Mouse (Mus musculus): ENCODE results near the gene Qsox2. TPM values are rescaled to one million over a fixed set of nuclear protein-coding genes. Genes with fewer than 3 reads are reported as not detected.

Qsox2 gene
- 10 to 100 TPM; 20.4 to 23.5 TPM for total RNA-seq (2021)
- long read RNA-seq, experiment 1, transcript Qsox2-201 (13 exons, 2,559 nt) = major isoform, 5 of 33 reads
- long read RNA-seq, experiment 1, partial matches to known transcripts = 24 of 33 reads
- long read RNA-seq, experiment 1, other reads (novel, unspliced or antisense) = 4 of 33 reads
- long read RNA-seq, experiment 2, partial matches to known transcripts = 8 of 20 reads
- long read RNA-seq, experiment 2, other reads (novel, unspliced or antisense) = 9 of 20 reads

DNA sequence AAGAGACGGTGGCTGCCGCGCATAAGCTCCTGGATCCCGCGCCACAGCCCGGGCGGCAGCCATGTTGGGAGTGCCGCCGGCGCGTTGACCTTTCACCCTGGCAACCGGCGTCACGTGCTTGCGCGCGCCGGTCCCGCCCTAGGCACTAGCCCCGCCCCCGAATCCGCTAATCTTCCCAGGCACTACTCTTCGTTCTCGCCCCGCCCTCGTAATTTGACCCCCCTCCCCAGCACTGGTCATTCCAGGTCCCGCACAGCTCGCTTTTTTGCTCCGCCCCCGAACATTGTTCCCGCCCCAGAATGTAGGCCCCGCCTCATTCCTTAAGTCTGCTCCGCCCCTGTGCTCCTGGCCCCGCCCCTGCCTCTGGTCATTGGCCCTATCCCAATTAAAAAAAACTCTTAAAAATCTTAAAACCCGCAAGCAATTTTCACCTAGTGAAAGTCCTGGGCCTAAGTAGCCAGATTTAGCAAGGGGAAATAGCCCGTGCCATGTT lies at the start of gene Qsox2:
TSS of gene Qsox2 (minus strand) at position 236 of the 493 bp plus-strand sequence.
- DNase-seq (ENCODE audit: extremely low spot score in 1 of 2, low spot score in 2 of 2) = peak; percentile 84 to 88
- TF ChIP-seq CTCF (IDR thresholded peaks at IDR 0.05) = no peak
- H3K4me3 ChIP-seq = peak within 1 kb of the TSS; percentile 91
- intact Hi-C loops (cut with DNase I) = no loop called here
- H3K27ac ChIP-seq = peak within 1 kb of the TSS; percentile 87

DNA sequence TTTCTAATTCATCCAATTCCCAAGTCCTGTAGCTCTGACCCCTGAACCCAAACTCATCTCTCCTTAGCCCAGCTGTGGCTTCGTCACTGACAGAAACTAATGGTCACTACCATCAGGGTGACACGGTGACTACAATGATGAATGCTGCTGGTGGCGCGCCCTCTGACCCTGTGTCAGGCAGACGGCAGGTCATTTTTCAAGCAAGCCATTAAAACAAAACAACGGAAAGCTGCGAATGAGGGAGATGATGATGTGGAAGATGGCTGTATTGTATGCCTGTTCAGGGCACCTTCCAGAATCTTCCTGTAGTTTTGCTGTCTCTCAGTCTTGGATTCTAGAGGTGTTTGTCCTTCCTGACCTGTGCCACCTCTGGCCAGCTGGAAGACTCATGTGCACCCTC lies 49.1 kb upstream of the Qsox2 start:
- Histone ChIP-seq H3K4me3 (no peak overlapping the region), H3K27ac (no peak overlapping the region)
- no peak for TF ChIP-seq CTCF (IDR thresholded peaks at IDR 0.05)
- intact Hi-C loops (cut with DNase I) = no loop called here
- no peak for DNase-seq (ENCODE audit: extremely low spot score in 1 of 2, low spot score in 2 of 2)

DNA sequence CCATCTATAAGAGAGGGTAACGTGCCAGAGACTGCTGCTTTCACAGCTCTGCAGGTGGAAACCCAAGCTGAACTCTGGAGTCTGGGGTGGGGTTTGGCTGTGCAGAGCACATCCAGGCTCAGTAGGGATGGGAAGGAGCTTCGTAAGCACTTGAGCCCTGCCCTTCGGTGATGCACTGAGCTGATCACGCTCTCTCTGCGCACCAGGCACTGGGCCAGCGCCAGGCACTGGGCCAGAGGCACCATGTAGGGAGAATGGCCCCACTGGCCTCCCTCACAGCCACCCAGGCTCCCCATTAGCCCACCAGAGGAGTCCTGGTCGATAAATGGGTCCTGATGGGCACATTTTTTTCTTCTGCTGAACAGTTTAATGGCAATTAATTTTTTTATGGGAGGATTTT lies 48.5 kb upstream of the Qsox2 start:
- H3K27ac ChIP-seq = no peak overlapping the region
- no peak for TF ChIP-seq CTCF (IDR thresholded peaks at IDR 0.05)
- DNase-seq (ENCODE audit: extremely low spot score in 1 of 2, low spot score in 2 of 2) = no peak
- intact Hi-C loops (cut with DNase I) = no loop called here
- H3K4me3 ChIP-seq = no peak overlapping the region

DNA sequence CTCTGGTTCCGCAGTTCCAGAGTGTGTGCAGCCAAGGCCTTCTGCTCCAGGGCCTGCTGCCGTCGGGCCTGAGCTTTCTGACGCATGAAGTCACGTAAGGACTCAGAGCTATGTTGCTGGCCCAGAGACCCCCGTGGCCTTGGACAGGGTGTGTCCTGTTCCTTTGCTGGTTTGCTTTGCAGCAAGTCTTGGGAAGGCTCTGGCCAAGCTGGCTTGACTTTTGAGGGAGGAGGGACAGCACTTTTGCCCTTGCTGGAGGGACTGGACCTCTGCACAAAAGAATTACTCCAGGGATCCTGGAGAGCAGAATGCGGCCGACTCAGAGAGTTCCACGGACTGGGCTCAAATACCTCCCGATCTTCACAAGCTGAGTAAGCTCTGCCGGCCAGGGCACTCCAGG lies 43.3 kb upstream of the Qsox2 start:
- TF ChIP-seq CTCF (IDR thresholded peaks at IDR 0.05) = no peak
- no peak for DNase-seq (ENCODE audit: extremely low spot score in 1 of 2, low spot score in 2 of 2)
- Histone ChIP-seq H3K4me3 (no peak overlapping the region), H3K27ac (no peak overlapping the region)
- intact Hi-C loops (cut with DNase I) = no loop called here

DNA sequence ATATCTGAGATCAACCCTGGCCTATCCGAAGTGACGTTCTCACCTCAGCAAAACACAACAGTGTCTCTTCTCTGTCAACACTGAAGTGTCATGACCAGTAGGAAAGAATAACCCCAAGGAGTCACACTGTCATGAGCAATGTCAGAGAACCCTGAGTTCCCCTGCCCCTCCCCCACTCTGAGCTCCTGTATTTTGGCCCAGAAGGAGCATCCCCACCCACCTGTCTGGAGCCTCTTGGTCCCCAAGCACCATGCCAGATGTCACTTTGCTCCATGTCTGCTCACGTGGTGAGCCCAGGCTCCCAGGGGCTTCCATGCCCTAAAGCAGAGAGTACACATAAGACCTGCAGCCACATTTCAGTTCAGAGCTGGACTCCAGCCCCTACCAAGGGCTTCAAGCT lies 42.4 kb upstream of the Qsox2 start:
- TF ChIP-seq CTCF (IDR thresholded peaks at IDR 0.05) = no peak
- intact Hi-C loops (cut with DNase I) = loop anchor here (10.0 kb wide), 1 partner anchor 255 kb away; the partner anchor contains the start of gene Ubac1
- Histone ChIP-seq H3K4me3 (no peak overlapping the region), H3K27ac (no peak overlapping the region)
- DNase-seq (ENCODE audit: extremely low spot score in 1 of 2, low spot score in 2 of 2) = no peak

DNA sequence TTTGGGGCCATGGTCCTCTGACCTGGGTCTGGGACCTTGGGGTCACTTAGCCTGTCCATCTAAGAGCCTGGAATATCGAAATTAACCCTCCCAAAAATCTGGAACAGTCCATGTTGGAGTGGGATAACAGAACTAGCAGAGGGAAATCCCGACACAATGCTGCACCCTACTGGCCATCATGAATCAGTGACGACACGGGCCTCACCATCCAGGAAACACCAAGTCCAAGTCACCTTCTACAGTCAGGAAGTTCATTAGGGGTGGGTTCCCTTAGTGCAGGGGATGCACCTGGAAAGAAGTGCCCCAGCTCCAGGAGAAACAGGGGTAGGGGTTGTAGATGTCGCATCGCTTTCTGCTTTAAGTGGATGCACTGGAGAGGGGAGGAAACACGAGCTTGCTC lies 36.3 kb upstream of the Qsox2 start:
- intact Hi-C loops (cut with DNase I) = loop anchor here (1.0 to 10.0 kb wide), 4 partner anchors 45 to 249 kb away; partner anchors contain the start of gene Ubac1
- TF ChIP-seq CTCF (IDR thresholded peaks at IDR 0.05) = peak; percentile 83
- peak; percentile 49 to 55 for DNase-seq (ENCODE audit: extremely low spot score in 1 of 2, low spot score in 2 of 2)
- Histone ChIP-seq H3K27ac (no peak overlapping the region), H3K4me3 (no peak overlapping the region)

DNA sequence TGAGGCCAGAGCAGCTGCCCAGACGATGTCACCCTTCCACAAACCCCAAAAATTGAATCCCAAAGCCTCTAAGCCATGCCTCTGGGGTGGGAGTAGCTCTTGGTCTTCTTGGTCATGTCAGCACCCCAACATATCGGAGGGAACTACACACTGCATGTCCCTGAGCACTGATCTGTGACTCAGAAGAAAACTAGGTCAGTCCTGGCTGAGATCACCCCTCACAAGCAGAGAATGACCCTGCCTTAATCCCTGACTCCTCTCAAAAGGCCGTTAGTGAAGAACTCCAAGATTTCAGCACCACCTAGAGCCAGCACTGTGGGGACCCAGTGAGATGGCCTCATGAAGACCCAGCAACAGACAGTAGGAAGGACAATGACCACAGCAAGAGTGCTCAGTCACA lies 30.9 kb upstream of the Qsox2 start:
- Histone ChIP-seq H3K27ac (no peak overlapping the region), H3K4me3 (no peak overlapping the region)
- no peak for DNase-seq (ENCODE audit: extremely low spot score in 1 of 2, low spot score in 2 of 2)
- intact Hi-C loops (cut with DNase I) = no loop called here
- no peak for TF ChIP-seq CTCF (IDR thresholded peaks at IDR 0.05)

DNA sequence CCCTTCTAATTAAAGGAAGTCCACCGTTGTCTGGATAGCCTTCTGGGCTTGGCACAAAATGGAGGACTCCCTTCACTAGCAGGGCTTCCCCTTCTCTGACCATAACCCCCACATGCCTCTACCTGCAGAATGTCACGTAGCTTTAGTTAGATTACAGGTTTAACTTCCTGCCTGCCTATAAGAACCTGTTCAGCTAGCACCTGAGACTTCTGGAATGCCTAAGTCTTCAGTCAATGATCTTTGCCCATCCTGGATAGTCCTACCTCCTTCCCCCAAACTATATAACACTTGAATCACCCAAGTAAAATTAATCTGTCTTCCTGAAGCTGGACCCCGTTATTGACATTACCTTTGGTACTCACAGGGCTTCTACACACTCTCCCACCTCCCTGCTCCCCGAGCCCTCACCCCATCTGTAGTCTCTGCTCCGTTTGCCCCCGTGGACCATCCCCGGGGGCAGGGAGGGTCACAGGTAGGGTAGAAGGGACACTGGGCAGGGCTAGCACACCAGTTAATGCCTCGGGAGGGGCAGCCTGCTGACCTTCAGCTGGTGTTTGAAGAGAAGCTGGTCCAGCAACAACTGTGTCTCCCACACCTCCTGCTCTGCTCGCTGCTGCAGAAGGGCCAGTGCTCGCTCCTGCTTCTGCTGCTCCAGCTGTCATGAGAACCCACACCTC lies 28.9 kb upstream of the Qsox2 start:
- Histone ChIP-seq H3K27ac (no peak overlapping the region), H3K4me3 (no peak overlapping the region)
- intact Hi-C loops (cut with DNase I) = no loop called here
- DNase-seq (ENCODE audit: extremely low spot score in 1 of 2, low spot score in 2 of 2) = no peak
- TF ChIP-seq CTCF (IDR thresholded peaks at IDR 0.05) = no peak

DNA sequence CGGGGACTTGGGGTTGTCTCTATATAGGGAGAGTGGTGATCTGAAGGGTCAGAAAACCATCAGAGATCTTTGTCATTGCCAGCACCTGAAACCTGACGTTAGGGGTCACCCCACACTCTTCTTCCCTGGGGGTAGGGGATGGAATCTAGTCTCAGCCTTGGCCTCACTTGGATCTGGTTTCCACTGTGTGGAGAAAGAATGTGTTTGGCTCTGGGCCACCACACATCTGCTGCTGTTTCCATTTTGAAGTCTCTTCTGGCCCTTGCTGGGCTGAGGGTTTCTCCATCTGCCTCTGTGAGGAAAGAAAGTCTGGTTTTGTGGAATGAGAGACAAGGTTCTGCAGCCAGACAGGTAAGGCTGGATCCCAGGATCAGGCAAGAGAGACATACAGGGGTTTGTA lies 27.8 kb upstream of the Qsox2 start:
- H3K4me3 ChIP-seq = no peak overlapping the region
- H3K27ac ChIP-seq = no peak overlapping the region
- no peak for DNase-seq (ENCODE audit: extremely low spot score in 1 of 2, low spot score in 2 of 2)
- intact Hi-C loops (cut with DNase I) = no loop called here
- no peak for TF ChIP-seq CTCF (IDR thresholded peaks at IDR 0.05)

DNA sequence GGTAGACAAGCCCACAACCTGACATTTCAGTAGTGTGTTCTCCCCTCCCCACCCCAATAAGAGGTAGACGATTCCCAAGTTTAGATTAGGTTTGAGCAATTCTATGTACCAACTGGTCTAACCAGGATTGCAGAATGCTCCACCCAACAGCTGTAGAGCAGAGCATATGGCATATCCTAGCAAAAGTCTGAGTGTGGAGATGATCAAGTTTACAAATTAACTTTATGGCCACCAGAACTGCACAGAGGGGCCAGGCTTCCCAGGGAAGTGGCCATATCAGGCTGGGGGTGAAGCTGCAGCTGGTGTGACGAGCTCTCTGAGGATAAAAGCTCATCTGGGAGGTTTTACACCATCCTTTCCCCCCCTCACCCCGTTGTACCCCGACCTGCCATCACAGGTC lies 27.3 kb upstream of the Qsox2 start:
- no peak overlapping the region for H3K27ac ChIP-seq
- intact Hi-C loops (cut with DNase I) = no loop called here
- no peak overlapping the region for H3K4me3 ChIP-seq
- DNase-seq (ENCODE audit: extremely low spot score in 1 of 2, low spot score in 2 of 2) = no peak
- TF ChIP-seq CTCF (IDR thresholded peaks at IDR 0.05) = no peak

DNA sequence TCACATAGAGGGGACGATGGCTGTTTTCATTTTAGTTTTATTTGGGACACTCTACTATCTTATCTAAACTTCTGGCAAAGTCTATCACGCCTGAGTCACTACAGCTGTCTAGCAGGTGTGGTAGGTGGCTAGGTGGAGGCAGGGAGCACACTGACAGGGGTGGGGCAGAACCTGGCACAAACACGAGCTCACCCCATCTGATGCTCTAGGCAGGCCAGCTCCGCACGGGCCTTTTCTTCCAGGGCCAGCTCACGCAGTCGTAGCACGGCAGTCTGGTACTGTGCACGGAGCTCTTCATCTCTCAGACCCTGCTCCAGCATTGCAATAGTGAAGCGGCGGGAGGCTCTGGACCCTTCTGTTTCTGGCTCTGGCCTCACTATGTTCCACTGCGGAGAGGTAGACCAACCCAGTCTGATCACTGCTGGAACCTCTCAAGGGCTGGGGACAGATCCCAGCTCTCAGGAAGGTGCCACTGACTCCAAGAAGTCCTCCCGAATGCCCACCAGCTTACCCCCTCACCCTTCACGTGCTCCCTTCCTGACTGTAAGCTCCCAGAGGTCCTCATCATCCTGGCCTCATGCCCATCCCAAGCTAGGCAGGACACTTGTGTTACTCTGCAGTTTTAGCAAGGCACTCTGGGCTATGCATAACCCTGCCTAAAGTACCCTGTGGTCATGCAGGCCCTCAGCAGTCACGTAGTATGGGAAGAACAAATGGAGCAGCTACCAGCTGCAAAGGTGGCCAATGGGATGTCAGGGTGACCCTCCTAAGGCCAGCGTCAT lies 20.2 kb upstream of the Qsox2 start:
- intact Hi-C loops (cut with DNase I) = no loop called here
- no peak overlapping the region for H3K4me3 ChIP-seq

DNA sequence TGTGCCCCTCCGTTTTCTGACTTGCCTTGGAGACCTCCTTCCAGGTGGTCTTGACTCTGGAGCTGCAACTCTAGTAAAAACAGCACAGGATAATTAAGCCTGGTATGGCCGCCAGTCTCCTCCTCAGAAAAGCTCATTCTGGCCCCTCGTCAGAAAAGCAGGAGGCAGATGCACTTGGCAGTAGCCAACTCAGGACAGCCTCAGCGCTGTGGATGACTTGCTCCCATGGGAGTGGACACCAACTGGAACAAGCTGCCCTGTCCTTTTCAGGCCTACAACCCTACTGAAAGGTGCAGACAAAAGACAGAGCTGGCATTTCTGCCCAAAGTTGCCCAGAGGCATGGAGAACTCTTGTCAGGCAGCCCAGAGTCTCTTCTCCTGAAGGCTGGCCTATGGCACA lies 17.5 kb upstream of the Qsox2 start:
- no peak for TF ChIP-seq CTCF (IDR thresholded peaks at IDR 0.05)
- H3K4me3 ChIP-seq = no peak overlapping the region
- H3K27ac ChIP-seq = no peak overlapping the region
- no peak for DNase-seq (ENCODE audit: extremely low spot score in 1 of 2, low spot score in 2 of 2)
- intact Hi-C loops (cut with DNase I) = no loop called here

More for the DNA sequence above, 20.2 kb upstream of the Qsox2 start:
- no peak for DNase-seq (ENCODE audit: extremely low spot score in 1 of 2, low spot score in 2 of 2)
- no peak overlapping the region for H3K27ac ChIP-seq
- no peak for TF ChIP-seq CTCF (IDR thresholded peaks at IDR 0.05)

All from left cerebral cortex, adult 2 months (tissue).